Mouse (Mus musculus): ENCODE measurements at regions not wholly inside any gene's neighbourhood (a gene's known extent, or its start where the extent isn't known, plus 50 kb on each side); places are given as distances from the start of the nearest gene placed in this dataset.

- TF ChIP-seq CTCF (IDR thresholded peaks at IDR 0.05; ENCODE audit: control insufficient read depth, insufficient read depth, low read length) (no peak), POLR2A (IDR thresholded peaks at IDR 0.05; ENCODE audit: borderline replicate concordance, control insufficient read depth, low read depth, low read length) (no peak)
Measured at GRCm38 (mm10) chr13:112193676-112194075, 94.6 kb upstream of the Ankrd55 start.
